Mouse (Mus musculus): ENCODE measurements around the gene Ankrd39.

Gene Ankrd39

GRCm38 (mm10) chr1:36574196-36574955 is 27.1 kb upstream of the Ankrd39 start:
- in situ Hi-C loops (cut with MboI; ENCODE audit: low pct_unique_long_range_greater_than_20kb in 1 of 2, low sequenced_read_pairs in 2 of 2, unreplicated experiment in 1 of 2), result no loop called here

GRCm38 (mm10) chr1:36573524-36573923 is 26.3 kb upstream of the Ankrd39 start:
- in situ Hi-C loops (cut with MboI; ENCODE audit: low pct_unique_long_range_greater_than_20kb in 1 of 2, low sequenced_read_pairs in 2 of 2, unreplicated experiment in 1 of 2), result no loop called here

- in situ Hi-C loops (cut with MboI; ENCODE audit: low pct_unique_long_range_greater_than_20kb in 1 of 2, low sequenced_read_pairs in 2 of 2, unreplicated experiment in 1 of 2), result no loop called here
Observed at GRCm38 (mm10) chr1:36572709-36573108, 25.5 kb upstream of the Ankrd39 start.

- in situ Hi-C loops (cut with MboI; ENCODE audit: low pct_unique_long_range_greater_than_20kb in 1 of 2, low sequenced_read_pairs in 2 of 2, unreplicated experiment in 1 of 2), result no loop called here
Observed at GRCm38 (mm10) chr1:36572140-36572700, 25.0 kb upstream of the Ankrd39 start.

DNA sequence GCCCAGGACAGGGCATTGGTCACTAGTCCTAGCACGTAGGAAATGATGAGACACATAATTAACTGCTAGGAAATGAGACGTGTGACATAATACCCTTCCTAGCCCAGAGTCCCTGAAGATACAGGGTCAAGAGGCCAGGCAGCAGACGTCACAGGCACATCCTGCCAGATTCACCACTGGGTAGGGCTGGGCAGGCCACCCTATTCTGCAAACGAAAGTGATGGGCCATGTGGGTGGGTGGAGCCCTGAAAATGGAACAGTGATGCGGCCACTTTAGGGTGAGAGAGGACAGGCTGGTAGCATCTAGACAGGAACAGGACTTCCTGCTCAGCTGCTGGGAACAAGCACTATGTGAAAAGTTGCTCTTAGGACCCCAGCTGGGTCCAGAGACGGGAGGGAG is 24.4 kb upstream of the Ankrd39 start:
- in situ Hi-C loops (cut with MboI; ENCODE audit: low pct_unique_long_range_greater_than_20kb in 1 of 2, low sequenced_read_pairs in 2 of 2, unreplicated experiment in 1 of 2), result no loop called here

DNA sequence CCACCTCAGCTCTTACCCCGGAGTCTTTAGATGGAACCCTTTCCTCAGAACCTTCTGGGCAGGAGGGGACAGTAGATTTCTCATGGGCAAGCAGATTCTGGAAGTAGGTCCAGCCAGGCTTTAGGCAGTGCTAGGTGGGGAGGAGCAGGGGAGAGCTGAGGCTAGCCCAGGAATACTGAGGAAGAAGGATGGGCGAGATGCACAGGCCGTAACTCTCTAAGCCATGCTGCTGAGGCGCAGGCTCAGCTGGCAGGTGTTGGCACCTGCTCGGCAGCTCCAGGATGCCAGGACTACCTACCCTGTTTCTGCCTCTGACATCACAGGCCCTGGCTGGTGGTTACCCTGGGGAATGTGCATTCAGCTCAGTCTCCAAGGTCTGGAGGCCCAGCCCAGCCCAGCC is 23.1 kb upstream of the Ankrd39 start:
- in situ Hi-C loops (cut with MboI; ENCODE audit: low pct_unique_long_range_greater_than_20kb in 1 of 2, low sequenced_read_pairs in 2 of 2, unreplicated experiment in 1 of 2), result no loop called here

GRCm38 (mm10) chr1:36569694-36570276 is 22.5 kb upstream of the Ankrd39 start:
- in situ Hi-C loops (cut with MboI; ENCODE audit: low pct_unique_long_range_greater_than_20kb in 1 of 2, low sequenced_read_pairs in 2 of 2, unreplicated experiment in 1 of 2), result no loop called here

GRCm38 (mm10) chr1:36568776-36569175 is 21.5 kb upstream of the Ankrd39 start:
- in situ Hi-C loops (cut with MboI; ENCODE audit: low pct_unique_long_range_greater_than_20kb in 1 of 2, low sequenced_read_pairs in 2 of 2, unreplicated experiment in 1 of 2), result no loop called here

- in situ Hi-C loops (cut with MboI; ENCODE audit: low pct_unique_long_range_greater_than_20kb in 1 of 2, low sequenced_read_pairs in 2 of 2, unreplicated experiment in 1 of 2), result no loop called here
Observed at GRCm38 (mm10) chr1:36567818-36568603, 20.8 kb upstream of the Ankrd39 start.

DNA sequence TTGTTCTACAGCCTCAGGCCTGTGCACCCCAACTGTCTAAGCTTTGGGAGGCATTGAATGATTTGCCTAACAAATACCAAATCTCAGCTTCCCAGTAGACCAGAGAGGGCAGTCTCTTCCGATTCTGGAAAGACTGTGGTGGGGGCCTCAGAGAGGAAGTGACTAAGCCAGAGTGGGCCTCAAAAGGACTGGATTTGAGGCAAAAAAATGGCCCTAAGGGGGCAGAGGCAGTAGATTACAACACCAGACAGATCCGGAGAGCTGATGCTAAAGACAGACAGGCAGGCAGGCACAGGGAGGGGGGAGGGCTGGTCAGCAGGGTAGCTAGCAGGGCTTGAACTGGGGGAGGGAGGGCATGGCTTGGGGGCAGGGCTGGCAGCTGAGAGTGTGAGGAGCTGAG is 19.2 kb upstream of the Ankrd39 start:
- in situ Hi-C loops (cut with MboI; ENCODE audit: low pct_unique_long_range_greater_than_20kb in 1 of 2, low sequenced_read_pairs in 2 of 2, unreplicated experiment in 1 of 2), result no loop called here

DNA sequence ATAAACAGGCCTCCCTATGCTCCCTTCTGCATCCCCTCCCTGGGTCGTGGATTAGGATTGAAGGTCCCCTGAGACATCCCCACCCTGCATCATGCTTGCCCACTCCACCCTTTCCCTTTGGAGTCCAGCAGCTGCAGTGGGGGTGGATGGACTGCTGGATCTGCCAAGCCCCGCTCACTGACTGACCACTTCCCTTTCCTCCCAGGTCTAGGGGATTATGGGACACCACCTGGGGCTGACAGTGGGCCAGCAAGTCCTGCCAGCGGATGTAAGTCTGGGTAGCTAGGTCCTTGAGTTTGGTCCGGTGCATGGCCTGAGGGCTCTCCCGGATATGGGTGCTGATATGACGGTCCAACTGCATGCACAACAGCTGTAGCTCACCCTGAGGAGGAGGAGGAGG is 16.9 kb upstream of the Ankrd39 start:
- in situ Hi-C loops (cut with MboI; ENCODE audit: low pct_unique_long_range_greater_than_20kb in 1 of 2, low sequenced_read_pairs in 2 of 2, unreplicated experiment in 1 of 2), result no loop called here

- in situ Hi-C loops (cut with MboI; ENCODE audit: low pct_unique_long_range_greater_than_20kb in 1 of 2, low sequenced_read_pairs in 2 of 2, unreplicated experiment in 1 of 2), result no loop called here
Observed at GRCm38 (mm10) chr1:36563632-36564031, 16.4 kb upstream of the Ankrd39 start.

DNA sequence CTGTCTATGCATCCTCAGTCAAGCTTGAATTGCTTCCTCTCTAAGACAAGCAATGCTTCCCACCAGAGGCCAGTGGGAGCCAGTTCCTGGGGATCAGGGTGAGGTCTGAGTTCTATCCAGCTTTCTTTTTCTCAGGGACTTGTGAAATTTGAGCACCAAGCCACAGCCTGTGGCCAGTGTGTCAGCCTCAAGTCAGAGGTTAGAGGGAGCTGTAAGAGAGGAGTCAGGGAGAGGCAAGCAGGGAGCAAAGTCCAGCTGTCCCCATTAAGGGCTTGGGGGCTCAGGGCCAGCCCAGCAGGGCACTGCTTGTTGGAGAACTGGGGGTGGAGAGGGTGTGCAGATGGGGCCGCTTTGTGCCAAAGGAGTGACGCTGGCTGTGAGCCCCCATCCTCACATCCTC is 16.0 kb upstream of the Ankrd39 start:
- in situ Hi-C loops (cut with MboI; ENCODE audit: low pct_unique_long_range_greater_than_20kb in 1 of 2, low sequenced_read_pairs in 2 of 2, unreplicated experiment in 1 of 2), result no loop called here

DNA sequence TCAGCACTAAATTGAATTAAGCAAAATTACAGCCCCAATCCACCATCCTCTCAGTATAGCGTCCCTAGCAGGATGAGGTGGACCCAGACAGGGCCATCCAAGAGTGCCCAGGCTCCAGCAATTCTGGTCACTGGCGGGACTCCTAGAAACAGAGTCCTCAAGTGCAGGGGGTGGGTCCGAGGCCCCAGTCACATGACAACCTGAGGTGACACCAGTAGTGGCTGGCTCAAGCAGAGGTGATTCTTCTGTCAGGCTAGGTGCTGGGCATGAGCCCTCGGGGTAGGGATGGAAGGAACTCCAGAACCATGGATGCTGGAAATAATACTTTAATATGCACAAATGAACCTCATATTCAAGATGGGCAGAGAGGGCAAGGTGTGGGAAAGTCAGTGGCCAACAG is 15.1 kb upstream of the Ankrd39 start:
- in situ Hi-C loops (cut with MboI; ENCODE audit: low pct_unique_long_range_greater_than_20kb in 1 of 2, low sequenced_read_pairs in 2 of 2, unreplicated experiment in 1 of 2), result no loop called here

DNA sequence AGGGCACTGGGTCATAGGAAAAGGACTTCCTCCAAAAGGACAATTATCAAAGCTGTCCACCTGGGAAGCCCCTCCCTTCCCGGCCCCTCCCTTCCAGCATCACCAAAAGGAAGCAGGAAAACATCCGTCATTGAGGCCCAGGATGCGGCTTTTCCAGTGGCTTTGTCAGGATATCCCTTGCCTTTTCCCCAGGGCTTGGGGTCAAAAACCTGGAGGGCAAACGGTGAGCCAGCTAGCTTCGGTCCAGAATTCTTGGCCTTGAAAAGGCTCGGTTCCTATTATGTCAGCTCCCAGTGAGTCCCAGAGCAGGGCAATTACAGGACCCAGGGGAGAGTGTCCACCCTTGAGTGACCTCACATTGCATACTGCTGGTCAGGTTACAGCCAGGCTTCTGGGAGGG is 13.7 kb upstream of the Ankrd39 start:
- in situ Hi-C loops (cut with MboI; ENCODE audit: low pct_unique_long_range_greater_than_20kb in 1 of 2, low sequenced_read_pairs in 2 of 2, unreplicated experiment in 1 of 2), result no loop called here

DNA sequence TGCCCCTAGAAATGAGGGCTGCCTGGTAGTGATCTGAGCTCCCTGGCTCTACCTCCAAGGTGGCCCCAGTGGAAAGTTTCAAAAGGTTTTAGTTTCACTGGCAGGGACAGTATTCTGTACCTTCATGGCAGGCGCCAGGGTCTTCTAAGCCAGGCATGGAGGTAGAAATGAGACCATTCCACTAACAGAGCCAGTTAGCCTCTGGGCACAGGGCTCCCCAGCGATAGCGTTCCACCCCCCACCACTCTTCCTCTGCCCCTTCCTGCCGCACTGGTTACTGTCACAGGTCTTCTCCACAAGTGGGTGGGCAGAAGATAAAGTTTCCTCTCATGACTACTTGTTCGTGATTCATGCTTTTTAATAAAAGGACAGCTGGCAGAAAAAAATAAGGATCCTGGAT is 12.6 kb upstream of the Ankrd39 start:
- in situ Hi-C loops (cut with MboI; ENCODE audit: low pct_unique_long_range_greater_than_20kb in 1 of 2, low sequenced_read_pairs in 2 of 2, unreplicated experiment in 1 of 2), result loop anchor here in 1 of 2 experiments (10.0 kb wide), 1 partner anchor 55 kb away; no protein-coding TSS in a partner anchor

DNA sequence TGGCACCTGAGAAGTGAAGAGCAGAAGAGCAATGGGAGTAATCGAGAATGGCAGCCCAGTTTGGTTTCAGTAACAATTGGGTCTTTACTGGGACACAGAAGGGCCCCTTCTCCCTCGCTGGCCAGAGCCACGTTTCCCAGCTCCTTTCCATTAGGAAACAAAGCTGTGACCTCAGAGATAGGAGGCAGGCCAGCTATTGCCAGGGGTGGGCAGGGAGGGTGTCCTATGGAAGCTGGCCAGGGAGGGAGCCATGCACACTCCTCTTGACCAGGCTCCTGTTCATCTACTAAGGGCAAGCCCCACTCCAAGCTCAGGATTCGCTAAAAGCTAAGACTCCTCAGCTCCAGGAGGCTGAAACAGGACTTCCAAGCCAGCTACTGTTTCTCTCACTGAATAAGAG is 12.0 kb upstream of the Ankrd39 start:
- in situ Hi-C loops (cut with MboI; ENCODE audit: low pct_unique_long_range_greater_than_20kb in 1 of 2, low sequenced_read_pairs in 2 of 2, unreplicated experiment in 1 of 2), result loop anchor here in 1 of 2 experiments (10.0 kb wide), 1 partner anchor 56 kb away; no protein-coding TSS in a partner anchor

DNA sequence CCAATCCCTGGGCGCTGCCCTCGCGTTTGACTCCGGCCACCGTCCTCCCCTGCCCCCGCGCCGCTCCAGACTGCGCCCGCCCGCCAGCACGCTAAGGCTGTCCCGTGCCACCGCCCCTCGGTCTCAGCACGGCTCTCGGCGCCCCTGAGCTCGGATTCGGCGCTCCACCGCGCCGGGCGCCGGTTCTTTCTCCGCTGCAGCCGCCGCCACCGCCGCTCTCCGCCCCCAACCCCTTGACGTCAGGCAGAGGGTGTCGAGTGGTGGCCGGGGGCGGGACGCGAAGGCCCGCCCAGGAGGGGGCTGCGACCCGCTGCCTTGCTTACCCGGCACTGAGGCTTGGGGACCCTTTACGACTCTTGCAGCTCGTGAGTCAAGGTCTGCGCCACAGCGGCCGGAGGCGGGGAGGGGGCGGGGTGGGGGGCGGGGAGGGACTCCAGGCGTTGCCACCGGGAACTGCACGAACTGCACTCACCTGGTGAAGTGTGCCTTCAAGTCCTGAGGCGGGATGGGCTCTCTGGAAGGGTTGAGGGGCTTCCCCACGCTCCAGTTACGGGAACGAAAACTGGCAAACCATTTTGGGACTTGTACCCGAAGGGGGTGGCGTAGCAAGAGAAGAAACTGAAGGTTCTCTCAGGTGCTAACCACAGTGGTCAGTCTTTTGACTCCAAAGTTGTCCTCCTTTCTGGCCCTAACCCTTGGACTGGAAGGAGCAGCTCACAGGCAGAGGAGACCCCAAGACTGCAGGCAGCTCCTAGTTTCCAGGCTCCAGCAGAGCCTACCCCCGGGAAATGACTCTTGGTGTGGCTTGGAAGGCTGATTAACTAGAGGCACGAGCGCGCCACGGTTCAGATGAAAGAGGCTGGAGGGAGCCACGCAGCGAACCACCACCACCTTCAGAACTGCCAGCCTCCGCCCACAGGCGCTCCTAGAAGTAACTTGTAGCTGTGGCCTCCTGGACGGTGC is 11.1 kb upstream of the Ankrd39 start, which contains the start of gene Sema4c:
Sema4c (minus strand) TSS at position 319 of the 963 bp plus-strand sequence.
- in situ Hi-C loops (cut with MboI; ENCODE audit: low pct_unique_long_range_greater_than_20kb in 1 of 2, low sequenced_read_pairs in 2 of 2, unreplicated experiment in 1 of 2), result loop anchor here in 1 of 2 experiments (10.0 kb wide), 1 partner anchor 56 kb away; no protein-coding TSS in a partner anchor
